Comparison of ENCODE assay signal across 8 mouse cellular contexts in the genomic region with DNA sequence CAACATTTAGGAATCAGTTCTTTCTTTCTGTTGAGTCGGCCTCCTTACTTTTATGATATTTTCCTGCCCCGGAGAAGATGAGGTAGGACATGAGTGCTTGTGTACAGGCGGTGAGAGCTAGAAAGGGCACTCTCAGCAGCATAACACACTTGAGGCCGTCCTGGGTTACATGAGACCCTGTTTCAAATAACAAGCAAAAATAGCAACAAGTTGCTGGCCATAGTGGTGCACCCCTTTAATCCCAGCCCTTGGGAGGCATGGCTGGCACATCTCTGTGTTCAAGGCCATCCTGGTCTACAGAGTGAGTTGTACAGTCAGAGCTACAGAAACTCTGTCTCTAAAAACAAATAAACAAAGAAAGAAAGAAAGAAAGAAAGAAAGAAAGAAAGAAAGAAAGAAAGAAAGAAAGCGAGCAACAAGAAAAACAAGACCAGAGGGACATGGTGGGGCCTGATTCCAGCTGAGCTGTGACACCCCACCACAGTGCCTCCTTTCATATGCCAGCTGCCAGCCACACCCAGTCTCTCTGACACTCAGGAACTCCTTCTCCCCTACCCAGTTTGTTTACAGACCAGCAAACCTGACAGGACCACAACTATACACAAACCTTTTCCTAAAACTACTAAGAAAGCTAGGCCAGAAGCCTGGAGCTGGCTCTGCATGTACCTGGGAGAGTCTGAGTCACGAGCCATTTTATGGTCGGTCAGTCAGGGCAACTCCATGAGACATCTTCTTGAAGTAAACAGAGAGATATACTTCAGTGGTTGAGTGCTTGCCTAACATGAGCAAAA. TPM values are rescaled to one million over a fixed set of nuclear protein-coding genes. Genes with fewer than 3 reads are reported as not detected.
DNase-seq lines count a peak whose midpoint lies in the region; ATAC-seq and TF ChIP-seq lines count a peak whose summit lies in the region.

No protein-coding gene starts in this region.

- ATAC-seq in intestine, embryonic 15.5 days: no peak
- no peak for ATAC-seq in midbrain, embryonic 15.5 days (replicated peaks)

- no peak overlapping the region for H3K27ac ChIP-seq in cortical plate, adult 2 months (ENCODE audit: insufficient read depth, low read length)
- peak overlapping the region; percentile 98 for H3K27ac ChIP-seq in intestine, embryonic 15.5 days
- H3K27ac ChIP-seq in midbrain, embryonic 15.5 days: peak overlapping the region; percentile 94

- H3K36me3 ChIP-seq in intestine, embryonic 15.5 days: 0 out of 2 replicates have a peak, but pooled peaks cover 2% of the 10 kb centered on the region
- peaks cover 7% of the 10 kb centered on the region; the same call in 1 of the 2 replicates for H3K36me3 ChIP-seq in midbrain, embryonic 15.5 days (replicated peaks)

- no peaks in the 10 kb centered on the region for H3K9me3 ChIP-seq in intestine, embryonic 15.5 days
- H3K9me3 ChIP-seq in midbrain, embryonic 15.5 days: no peaks in the 10 kb centered on the region

- DNase-seq in cerebellum, adult 11-12 months: peak; percentile 33
- no peak for DNase-seq in cerebellum, postnatal 25 days
- no peak for DNase-seq in urinary bladder, postnatal 14 days (ENCODE audit: low spot score)
- DNase-seq in right cerebral cortex, postnatal 10 days (ENCODE audit: low spot score in 2 of 2): no peak
- DNase-seq in adrenal gland, postnatal 36 days: no peak

- TF ChIP-seq POLR2A in cortical plate, adult 2 months (IDR thresholded peaks at IDR 0.05; ENCODE audit: extremely low read depth, insufficient read depth, low read length): 0 out of 2 replicates have a peak, but pooled peaks have one; percentile 15

- no peak for TF ChIP-seq CTCF in cortical plate, adult 2 months (IDR thresholded peaks at IDR 0.05; ENCODE audit: extremely low read depth, insufficient read depth, low read length)

- 71% methylated on average over 7 of the region's 7 CpGs for WGBS in intestine, embryonic 15.5 days
- WGBS in midbrain, embryonic 15.5 days: 87% methylated on average over 7 of the region's 7 CpGs

- peaks cover 7% of the 10 kb centered on the region for H3K4me1 ChIP-seq in cortical plate, adult 2 months (ENCODE audit: control insufficient read depth, insufficient read depth, low read length)
- peaks cover 11% of the 10 kb centered on the region; the same call in 1 of the 2 replicates for H3K4me1 ChIP-seq in intestine, embryonic 15.5 days (replicated peaks)
- peaks cover 28% of the 10 kb centered on the region for H3K4me1 ChIP-seq in midbrain, embryonic 15.5 days

- peak overlapping the region; percentile 78 for H3K4me2 ChIP-seq in intestine, embryonic 15.5 days (replicated peaks)
- peak overlapping the region; percentile 87 for H3K4me2 ChIP-seq in midbrain, embryonic 15.5 days

- no peak overlapping the region for H3K9ac ChIP-seq in intestine, embryonic 15.5 days
- H3K9ac ChIP-seq in midbrain, embryonic 15.5 days: peak overlapping the region; percentile 57; the same call in 1 of the 2 replicates

- no peaks in the 10 kb centered on the region for H3K27me3 ChIP-seq in intestine, embryonic 15.5 days (replicated peaks)
- H3K27me3 ChIP-seq in midbrain, embryonic 15.5 days (replicated peaks): no peaks in the 10 kb centered on the region

- H3K4me3 ChIP-seq in cortical plate, adult 2 months (ENCODE audit: insufficient read depth, low read length): no peak overlapping the region; the same call in 1 of the 2 replicates
- peak overlapping the region; percentile 52 for H3K4me3 ChIP-seq in intestine, embryonic 15.5 days (replicated peaks)
- peak overlapping the region; percentile 58; the same call in 1 of the 2 replicates for H3K4me3 ChIP-seq in midbrain, embryonic 15.5 days

RNA-seq across cellular contexts. Expression of a gene that starts 9.8 kb away (rescaled TPM):
- 113 and 119 TPM in 2 replicates for polyA plus RNA-seq in cortical plate, adult 2 months (2012; rRNA removed)
- polyA plus RNA-seq in intestine, embryonic 15.5 days (2015; fragmentation: Nextera tagmentation; extraction: Ambion mirVana): 19.0 and 19.4 TPM in 2 replicates
- 89.6 and 97.2 TPM in 2 replicates for polyA plus RNA-seq in midbrain, embryonic 15.5 days (2015; fragmentation: Nextera tagmentation; extraction: Ambion mirVana)
- 10 to 100 TPM; 63.9 to 66.5 TPM for total RNA-seq in adrenal gland, postnatal 36 days (2021)

RNA-seq across cellular contexts. Expression of a gene that starts 11.6 kb away (rescaled TPM):
- 7.5 and 8.8 TPM in 2 replicates for polyA plus RNA-seq in cortical plate, adult 2 months (2012; rRNA removed)
- 0.40 and 0.43 TPM in 2 replicates for polyA plus RNA-seq in intestine, embryonic 15.5 days (2015; fragmentation: Nextera tagmentation; extraction: Ambion mirVana)
- polyA plus RNA-seq in midbrain, embryonic 15.5 days (2015; fragmentation: Nextera tagmentation; extraction: Ambion mirVana): 3.2 and 4.1 TPM in 2 replicates
- total RNA-seq in adrenal gland, postnatal 36 days (2021): under 1 TPM; 0.13 to 0.23 TPM

RNA-seq across cellular contexts. Expression of a gene that starts 17.9 kb away (rescaled TPM):
- polyA plus RNA-seq in cortical plate, adult 2 months (2012; rRNA removed): 6.8 and 9.1 TPM in 2 replicates
- polyA plus RNA-seq in intestine, embryonic 15.5 days (2015; fragmentation: Nextera tagmentation; extraction: Ambion mirVana): 1.5 and 1.8 TPM in 2 replicates
- polyA plus RNA-seq in midbrain, embryonic 15.5 days (2015; fragmentation: Nextera tagmentation; extraction: Ambion mirVana): 1.3 TPM in 2 replicates
- total RNA-seq in adrenal gland, postnatal 36 days (2021): 1 to 10 TPM; 3.9 to 6.6 TPM

RNA-seq across cellular contexts. Expression of a gene that starts 42.9 kb away (rescaled TPM):
- polyA plus RNA-seq in cortical plate, adult 2 months (2012; rRNA removed): 39.3 and 40.1 TPM in 2 replicates
- 56.9 and 63.2 TPM in 2 replicates for polyA plus RNA-seq in intestine, embryonic 15.5 days (2015; fragmentation: Nextera tagmentation; extraction: Ambion mirVana)
- 25.2 and 28.6 TPM in 2 replicates for polyA plus RNA-seq in midbrain, embryonic 15.5 days (2015; fragmentation: Nextera tagmentation; extraction: Ambion mirVana)
- 10 to 100 TPM; 90.4 to 95.6 TPM for total RNA-seq in adrenal gland, postnatal 36 days (2021)

RNA-seq across cellular contexts. Expression of a gene that starts 50.9 kb away (rescaled TPM):
- 68.3 and 70.8 TPM in 2 replicates for polyA plus RNA-seq in cortical plate, adult 2 months (2012; rRNA removed)
- polyA plus RNA-seq in intestine, embryonic 15.5 days (2015; fragmentation: Nextera tagmentation; extraction: Ambion mirVana): 73.8 and 76.7 TPM in 2 replicates
- 86.9 and 88.0 TPM in 2 replicates for polyA plus RNA-seq in midbrain, embryonic 15.5 days (2015; fragmentation: Nextera tagmentation; extraction: Ambion mirVana)
- 10 to 100 TPM; 49.0 to 53.6 TPM for total RNA-seq in adrenal gland, postnatal 36 days (2021)
